Mouse (Mus musculus) urinary bladder, postnatal 36 days (tissue): ENCODE data around the gene Gpr63.
"Not testable (repeated sequence)": the region's sequence is repeated elsewhere in the genome, so short reads cannot be mapped to it uniquely, and the experiment has no call there.

ENCODE experiments used
- DNase-seq, 2 experiments: peaks; one replicate each; pipeline ENCODE4 v3.0.0; 2022; ENCODE audit warnings: low spot score in 2 of 2, mixed read lengths in 1 of 2

Gpr63 gene

DNA sequence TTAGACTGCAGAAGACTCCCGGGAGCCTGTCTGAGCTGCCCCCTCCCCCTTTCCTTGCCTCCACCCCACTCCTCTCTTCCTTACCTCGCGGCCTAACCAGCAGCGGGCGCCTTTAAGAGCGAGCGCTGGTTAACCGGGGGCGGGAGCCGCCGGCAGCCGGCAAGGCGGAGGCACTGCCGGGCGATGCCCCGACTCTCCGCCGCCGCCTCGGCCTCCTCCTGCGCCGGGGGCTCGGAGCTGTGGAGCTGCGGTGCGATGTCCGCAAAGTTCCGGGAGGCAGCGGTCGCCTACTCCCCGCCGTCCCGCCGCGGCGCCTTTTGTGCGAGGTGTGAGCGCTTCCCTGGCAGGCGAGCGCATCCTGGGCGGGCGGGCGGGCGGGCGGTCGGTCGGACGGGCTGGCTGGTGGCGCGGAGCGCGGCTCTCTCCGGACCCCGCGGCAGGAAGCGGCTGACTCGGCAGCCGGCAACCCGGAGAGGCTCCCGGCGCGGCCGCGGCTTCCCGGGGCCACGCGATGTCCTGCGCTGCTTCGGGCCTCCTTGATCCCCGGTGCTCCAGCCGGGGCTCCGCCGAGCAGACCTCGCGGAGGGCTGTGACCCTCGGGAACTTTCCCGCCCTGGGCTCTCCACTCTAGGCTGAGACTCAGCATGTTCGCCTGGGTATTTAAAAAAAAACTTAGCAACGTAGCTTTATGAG is at the start of gene Gpr63:
Gene Gpr63, plus strand, starts transcription at position 109 of the 693 bp plus-strand sequence.
- DNase-seq, result peak; percentile 58 to 60

DNA sequence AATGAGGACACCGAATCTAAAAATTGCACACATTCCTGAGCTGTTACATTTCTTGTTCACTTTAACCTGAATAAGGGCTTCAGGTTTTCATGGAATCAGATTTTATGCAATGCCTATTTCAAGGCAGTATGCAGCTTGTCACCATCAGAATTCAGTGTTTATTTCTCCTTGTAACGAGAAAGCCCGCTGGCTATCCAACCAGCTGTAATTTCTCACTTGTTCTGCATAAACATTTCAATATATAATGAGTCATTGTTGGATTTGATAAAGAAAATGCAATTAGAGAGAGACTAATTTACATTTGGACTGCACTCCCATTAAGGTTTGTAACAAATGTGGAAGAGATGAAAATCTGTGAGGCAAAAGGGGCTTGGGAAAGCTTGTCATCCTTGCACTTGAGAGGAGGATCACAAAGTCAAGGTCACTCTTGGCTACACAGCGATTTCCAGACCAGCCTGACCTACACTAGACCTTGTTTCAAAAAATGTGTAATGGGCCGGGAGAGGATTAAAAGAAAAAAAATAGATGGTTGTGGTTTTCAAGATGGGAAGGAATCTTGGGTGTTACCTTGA is 46.1 kb upstream of the Gpr63 start:
- no peak for DNase-seq

DNA sequence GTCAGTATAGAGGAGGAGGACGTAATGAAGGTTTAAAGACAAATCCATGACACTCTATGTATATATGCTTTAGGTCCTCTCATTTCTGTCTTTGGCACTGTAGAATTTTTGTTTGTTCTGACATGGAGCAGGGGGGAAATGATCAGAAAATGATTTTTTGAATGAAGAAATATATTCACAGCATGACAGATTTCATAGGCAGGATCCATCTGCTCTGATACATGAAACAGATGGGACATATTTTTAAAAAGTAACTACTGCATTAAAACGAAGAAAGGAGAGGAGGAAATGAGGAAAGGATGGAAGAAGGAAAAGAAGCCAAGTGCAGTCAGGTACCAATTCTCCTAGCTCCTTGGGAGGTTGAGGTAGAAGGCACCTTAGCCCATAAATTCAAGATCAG is 41.5 kb upstream of the Gpr63 start:
- no peak for DNase-seq

DNA sequence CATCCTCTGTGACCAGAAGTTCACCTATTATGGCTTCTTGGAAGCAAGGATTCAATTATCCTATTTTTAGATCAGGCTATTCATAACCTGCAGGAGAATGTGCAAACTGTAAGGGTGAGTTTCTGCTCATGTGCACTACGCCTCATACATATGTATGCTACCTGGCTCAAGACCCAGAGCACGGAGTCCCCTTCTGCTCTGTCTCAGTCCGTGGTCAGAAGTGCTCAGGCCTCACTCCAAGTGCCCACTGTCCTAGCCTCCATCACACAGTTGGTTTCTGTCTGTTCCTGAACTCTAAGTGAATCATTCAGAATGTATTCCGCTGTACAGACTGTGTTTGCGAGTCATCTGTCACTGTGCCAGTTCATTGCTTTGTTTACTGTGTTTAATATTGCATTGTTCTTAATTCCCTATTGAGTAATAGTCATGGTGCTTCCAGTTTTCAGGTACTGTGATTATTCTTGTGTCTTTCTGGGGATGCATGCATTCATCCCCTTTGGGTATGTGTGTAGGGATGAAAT is 37.9 kb upstream of the Gpr63 start:
- no peak for DNase-seq

DNA sequence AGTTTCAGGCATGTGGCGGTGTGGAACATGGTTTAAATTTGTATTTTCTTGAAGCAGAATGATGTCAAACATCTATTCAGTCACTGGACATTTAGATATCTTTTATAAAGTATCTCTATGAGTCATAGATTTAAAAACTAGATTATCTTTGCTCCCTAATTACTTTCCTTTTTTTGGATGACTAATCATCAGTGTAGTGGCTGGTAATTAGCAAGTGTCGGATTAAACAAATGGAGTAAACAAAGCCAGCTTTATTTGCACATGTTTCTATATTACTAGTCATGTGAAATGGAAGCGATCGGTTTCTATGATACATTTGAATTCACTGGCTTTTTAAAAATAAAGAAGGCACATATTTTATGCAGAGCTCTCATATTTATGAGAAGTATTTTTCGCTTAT is 37.3 kb upstream of the Gpr63 start:
- no peak for DNase-seq

DNA sequence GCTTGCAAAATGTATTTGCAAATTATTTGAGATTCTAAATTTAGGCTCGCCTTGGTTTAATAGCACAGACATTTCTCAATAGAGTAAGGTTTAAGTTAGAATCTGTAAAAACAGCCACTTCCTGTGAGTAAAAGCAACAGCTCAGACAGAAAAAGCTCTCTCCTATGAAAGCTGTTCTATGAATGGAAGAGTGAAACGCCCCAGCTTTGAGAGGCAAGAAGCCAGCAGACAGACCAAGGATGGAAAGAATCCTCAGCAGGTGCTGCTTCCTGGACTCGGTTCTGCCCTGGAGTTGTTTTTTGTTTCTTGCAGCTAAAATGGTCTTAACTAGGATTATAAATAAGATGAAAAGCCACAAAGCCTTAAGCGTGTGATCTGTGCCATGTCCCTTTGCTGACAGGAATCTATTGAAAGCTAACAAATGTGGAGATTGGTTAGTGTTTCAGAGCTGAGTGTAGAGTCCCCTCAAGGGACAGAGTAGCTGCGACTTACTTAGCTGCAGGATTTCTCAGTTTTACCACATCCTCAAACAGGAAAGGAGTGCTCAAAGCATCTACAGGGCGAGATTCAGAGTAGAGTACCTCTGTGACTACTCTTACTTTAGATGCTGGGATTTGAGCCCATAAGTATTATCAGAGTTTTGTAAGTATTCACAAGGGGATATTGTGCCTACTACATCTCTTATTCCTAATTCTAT is 23.3 kb upstream of the Gpr63 start:
- DNase-seq, result no peak

DNA sequence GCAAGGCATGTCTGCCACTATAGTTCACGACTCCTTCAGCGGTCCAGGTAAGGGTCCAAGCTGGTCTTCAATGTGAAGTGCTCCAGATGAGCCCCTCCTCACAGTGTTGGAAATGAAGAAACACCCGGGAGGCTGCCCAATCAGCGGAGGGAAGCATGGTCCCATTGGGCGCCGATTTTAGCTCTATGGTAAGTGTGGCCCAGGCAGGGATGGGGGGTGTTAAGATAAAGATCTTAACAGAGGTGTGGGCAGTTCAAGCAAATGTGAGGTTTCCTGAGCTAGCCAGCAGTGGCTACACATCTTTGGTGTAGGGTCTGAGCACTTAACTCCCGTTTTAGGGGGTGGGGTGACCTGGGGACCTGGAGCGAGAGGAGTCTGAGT is 299 bp upstream of the Gpr63 start:
- no peak for DNase-seq

DNA sequence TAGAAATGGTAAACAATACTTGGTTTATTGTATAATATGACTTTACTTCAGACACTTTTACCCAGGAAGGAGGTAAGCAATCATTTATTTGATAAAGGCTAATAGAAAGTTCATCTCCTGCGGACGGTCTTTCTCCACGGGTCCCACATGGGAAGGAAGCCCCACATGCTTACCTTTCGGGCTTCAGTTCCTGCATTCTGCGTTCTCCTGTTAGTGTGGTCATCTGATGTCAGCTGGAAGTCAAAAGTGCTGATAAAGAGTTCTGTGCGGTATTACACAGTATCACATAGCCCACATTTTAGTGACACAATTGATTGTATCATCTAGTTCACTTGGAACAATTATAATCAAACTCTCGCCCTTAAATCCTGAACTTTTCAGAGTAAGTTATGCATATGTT is 1.0 kb downstream of the Gpr63 start:
- DNase-seq, result no peak

DNA sequence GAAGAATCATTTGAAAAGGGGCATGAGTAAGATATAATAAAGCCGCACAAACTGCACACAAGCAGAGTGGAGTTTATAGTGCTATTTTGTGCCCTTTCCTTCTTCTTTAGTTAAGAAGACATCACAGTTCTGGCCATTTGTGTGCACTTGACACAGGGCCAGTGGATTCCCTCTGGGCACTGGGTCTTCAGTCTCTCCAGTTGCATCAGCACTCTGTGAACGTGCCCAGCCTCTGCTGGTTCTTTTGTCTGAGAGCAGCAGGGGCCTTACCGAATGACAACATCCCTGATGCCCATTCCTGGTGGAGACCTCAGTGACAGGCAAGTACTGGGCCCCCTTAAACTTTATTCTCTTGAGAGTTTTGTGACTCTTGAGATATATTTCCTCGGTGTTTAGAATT is 12.4 kb downstream of the Gpr63 start:
- peak in 1 of 2 experiments; percentile 3 for DNase-seq

DNA sequence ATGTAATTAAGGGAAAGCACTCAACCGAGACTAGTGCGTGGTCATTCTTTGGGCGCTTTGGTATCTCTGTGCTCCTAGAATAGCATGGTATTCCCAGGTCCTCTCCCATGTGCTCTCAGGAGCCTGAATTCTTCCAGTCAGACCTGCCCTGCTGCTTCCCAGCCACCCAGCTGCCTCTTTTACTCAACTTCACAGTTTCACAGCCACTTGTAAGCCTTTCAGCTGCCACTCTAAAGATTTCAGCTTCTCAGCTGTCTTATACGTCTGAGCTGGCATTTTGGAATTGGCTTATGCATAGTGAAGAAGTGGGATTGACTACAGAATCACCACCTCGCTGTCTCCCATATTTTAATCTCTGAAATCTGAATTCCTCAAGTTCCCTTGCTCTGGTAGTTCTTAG is 19.4 kb downstream of the Gpr63 start:
- no peak for DNase-seq

DNA sequence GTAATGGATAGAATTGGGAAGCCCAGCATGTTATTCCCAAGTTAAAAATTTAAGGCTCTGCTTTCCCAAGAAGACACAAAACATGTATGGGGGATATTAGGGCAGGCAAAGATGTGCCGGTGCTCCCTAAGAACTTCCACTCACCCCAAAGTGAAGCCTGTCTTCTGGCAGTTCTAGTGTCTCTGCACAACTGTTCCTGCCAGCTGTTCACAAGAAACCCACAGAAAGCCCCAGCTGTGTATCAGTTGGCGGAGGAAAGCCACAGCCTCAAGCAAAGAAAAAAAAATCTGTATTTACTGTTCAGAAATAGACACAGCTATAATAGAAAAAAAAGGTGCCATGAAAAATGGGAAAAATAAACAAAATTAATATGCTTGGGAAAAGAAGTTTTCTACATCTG is 25.3 kb downstream of the Gpr63 start:
- DNase-seq, result no peak

DNA sequence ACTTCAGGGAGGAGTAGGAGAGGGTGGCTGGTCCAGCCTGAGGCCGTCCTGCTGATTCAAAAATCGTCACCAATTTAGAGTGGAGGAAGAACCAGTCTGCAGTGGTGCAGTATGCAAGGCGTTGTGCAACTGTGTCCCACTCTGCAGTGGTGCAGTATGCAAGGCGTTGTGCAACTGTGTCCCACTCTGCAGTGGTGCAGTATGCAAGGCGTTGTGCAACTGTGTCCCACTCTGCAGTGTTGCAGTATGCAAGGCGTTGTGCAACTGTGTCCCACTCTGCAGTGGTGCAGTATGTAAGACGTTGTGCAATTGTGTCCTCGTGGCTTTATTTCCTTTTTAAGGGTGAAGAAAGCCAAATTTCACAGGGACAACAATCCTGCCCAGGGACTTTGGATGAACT is 43.1 kb downstream of the Gpr63 start:
- DNase-seq, result not testable (repeated sequence)

DNA sequence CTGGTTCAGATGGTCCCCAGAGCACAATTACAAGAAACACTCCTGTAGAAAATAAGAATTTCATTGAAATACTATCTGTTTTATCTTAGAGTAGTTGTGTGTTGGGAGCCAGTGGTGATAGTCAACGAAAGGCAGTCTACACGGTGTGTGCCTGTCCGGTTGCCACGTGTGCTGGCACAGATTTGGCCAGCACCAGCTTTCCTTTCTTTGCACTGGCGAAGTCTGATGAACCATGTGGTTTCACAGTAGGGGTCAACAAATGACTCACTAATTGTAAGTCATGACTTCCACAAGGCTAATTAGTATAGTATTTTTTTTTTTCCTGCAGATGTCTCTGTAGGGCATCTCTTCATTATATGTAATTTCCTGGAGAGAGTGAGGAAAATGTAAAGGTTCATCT is 45.6 kb downstream of the Gpr63 start:
- no peak for DNase-seq

DNA sequence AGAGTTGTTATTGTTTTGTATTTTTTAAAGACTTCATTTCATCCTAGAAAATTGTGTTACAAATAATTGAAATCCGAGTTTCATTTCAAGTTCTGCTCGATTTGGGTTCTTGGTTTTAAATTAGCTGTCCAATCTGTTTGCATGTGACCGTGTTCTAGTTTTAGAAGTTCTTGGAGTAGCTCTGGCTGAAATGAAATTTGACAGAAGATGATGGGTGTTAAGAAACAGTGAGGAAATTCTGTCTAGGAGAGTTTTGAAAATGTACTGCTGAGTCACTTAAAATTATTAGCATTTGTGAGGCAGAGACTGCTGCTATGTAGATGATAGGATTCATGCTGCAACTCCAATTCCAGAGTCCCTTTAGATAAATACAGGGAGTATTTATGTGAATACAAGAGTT is 46.5 kb downstream of the Gpr63 start:
- DNase-seq, result no peak

DNA sequence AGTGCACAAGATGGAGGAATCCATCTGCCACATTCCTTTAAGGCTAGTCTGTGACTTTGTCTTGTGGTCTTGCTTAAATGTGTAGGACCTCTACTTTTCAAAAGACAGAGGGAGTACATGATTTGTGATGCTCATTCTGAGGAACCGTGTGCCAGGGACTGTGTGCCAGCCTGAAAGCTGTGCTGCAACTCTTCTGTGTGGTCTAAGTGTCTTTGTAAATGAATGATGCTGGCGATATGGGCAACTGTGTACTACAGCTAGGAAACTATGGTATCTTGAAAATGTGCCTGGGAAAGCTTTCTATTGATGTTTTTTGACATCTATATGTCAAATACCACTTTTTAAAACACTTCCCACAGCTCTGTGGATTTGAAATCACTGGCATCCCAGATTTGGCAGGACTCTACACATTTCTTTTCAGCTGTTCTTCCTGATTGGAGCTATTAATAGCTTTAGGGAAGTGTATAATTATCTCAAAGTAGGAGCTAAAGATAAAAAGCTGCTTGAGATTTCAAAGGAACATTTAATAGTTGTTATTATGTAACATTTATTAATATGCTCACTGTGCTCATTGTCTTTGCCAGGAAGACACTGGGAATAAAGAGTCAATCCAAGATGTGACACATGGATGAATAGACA is 48.9 kb downstream of the Gpr63 start:
- no peak for DNase-seq

DNA sequence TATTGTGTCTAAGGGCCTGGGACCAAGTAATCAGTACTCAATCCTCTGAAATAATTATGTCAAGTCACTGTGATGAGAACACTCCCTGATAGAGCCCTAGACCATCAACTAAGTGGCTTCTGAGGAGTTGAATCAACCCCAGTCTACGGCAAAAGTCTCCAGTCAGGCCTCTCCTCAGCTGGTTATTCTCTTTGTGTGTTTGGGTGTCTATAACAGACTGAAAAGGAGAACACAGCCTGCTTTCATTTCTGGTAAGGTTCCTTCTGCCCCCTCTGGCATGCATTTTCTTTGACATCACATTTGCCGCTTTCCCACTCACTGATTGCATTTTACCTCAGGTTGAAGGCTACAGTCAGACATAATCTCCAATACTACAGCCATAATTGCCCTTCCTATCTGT is 62.0 kb downstream of the Gpr63 start:
- DNase-seq, result no peak

DNA sequence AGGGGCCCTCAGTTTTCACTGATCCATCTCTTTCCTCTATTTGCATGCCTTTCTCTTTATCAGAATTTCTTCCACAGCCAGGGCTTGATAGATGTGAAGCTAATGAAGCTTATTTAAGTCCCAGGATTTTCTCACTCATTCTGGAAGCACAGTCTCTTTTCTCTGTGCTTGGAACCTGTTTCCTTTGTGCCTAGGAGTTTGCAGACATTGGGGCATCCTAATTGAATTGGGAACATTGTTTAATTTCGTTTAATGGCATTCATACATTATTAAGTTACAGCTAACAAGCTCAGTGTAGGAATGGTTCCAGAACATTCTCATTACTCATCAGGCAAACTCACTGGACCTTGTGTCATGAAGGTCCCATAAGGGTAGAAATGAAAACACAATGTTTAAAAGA is 62.5 kb downstream of the Gpr63 start:
- DNase-seq, result no peak

DNA sequence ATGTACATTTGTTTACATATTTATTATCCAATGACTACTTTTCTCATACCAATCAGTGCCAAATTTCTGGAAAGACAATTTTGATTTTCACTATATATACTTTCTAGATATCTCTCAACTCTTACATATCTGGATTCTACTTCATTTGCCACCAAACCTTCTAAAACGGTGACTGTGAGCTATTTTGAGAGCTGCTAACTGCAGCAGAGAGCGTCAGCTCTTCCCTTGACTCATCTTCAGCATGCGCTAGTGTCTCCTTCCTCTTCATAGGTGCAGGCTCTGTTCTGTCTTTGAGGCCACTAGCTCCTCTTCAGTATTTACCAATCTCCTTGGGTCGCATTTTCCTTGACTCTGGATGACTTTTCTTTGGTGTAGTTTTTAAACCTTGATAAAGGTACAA is 63.7 kb downstream of the Gpr63 start:
- DNase-seq, result no peak

DNA sequence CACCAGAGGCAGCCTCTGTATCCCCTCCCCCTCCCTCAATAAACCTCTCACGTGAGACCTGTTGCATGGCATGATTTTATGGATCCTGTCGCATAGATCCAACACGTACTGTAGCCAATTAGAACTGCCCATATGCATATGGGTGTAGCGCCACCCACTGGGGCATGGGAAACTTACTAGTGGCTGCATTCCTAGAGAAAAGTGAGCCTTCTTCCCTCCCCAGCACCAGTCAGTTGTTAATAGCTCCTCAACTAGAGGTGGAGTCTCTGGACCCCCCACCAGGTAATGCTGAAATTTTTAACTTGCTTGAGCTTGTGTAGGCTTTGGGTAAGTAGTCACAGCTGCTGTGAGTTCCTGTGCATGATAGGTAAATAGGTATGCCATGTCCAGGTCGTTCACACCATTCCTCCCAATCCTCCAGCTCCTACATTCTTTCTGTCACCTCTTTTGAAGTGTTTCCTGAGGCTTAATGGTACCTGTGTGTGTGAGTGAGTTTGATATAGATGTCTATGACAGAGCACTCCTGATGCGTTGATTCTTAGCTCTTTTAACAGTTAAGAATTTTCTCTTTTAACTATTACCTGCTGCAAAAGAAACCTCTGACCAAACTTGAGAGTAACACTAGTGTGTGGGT is 69.1 kb downstream of the Gpr63 start:
- no peak for DNase-seq

DNA sequence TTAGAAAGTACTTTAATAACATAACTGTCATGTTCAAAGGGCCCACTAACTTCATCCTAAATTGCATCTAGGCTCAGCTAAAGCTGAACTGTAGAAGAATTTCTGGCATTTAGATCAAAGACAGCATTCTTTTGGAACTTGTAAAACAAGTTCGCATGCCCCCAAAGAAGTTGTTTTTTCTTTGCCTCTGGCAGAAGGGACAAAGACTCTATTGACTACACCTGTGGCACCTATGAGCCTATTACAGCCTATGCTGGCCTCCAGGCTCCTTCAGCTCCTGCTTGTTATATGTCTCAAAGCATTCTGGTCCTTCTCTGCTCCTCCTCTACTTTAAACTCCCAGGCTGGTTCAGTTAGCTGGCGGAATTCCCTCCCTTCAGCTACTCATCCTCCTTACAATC is 69.6 kb downstream of the Gpr63 start:
- DNase-seq, result no peak

DNA sequence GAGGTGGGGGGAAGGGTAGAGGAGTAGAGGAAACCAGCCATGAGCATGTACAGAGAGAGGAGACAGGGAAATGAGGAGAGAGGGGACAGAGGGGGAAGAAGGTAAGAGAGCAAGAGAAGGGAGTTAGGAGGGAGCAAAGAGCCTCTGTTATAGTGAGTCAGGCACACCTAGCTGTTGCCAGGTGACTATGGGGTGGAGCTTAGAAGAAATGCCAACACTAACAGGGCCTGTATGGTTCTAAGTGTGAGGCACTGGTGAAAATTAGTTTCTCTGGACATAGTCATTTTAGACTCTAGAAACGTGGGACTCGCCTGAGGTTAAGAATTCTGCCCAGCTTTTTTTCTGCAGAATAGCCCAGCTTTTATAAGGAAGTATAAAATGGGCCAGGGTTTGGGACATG is 71.1 kb downstream of the Gpr63 start:
- no peak for DNase-seq

DNA sequence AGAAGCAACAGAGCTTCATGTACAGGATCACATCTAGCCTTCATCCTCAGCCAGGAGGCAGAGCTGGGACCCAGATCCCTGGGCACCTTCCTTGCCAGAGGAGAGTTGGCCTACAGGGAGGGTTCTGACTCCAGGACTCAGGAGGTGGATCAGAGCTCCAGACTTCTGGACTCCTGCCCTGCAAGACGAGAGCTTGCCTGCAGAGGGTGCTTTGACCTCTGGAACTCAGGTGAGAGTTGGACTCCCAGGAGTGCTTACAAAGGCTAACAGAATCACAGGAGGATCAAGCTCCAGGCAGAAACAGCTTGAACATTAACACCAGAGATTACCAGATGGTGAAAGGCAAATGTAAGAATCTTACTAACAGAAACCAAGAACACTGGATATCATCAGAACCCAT is 89.3 kb downstream of the Gpr63 start:
- not testable (repeated sequence) for DNase-seq
